Mouse (Mus musculus) layer of hippocampus, adult 9-11 months (tissue): ENCODE measurements around the gene Crlf3.
A peak's percentile ranks its signal among the peaks of the same experiment; 100 is the strongest.
"Not testable (repeated sequence)": the region's sequence is repeated elsewhere in the genome, so short reads cannot be mapped to it uniquely, and the experiment has no call there.

Experiments used
- DNase-seq: peaks from one replicate; pipeline ENCODE4 v3.0.0; 2022

Crlf3 gene

DNA sequence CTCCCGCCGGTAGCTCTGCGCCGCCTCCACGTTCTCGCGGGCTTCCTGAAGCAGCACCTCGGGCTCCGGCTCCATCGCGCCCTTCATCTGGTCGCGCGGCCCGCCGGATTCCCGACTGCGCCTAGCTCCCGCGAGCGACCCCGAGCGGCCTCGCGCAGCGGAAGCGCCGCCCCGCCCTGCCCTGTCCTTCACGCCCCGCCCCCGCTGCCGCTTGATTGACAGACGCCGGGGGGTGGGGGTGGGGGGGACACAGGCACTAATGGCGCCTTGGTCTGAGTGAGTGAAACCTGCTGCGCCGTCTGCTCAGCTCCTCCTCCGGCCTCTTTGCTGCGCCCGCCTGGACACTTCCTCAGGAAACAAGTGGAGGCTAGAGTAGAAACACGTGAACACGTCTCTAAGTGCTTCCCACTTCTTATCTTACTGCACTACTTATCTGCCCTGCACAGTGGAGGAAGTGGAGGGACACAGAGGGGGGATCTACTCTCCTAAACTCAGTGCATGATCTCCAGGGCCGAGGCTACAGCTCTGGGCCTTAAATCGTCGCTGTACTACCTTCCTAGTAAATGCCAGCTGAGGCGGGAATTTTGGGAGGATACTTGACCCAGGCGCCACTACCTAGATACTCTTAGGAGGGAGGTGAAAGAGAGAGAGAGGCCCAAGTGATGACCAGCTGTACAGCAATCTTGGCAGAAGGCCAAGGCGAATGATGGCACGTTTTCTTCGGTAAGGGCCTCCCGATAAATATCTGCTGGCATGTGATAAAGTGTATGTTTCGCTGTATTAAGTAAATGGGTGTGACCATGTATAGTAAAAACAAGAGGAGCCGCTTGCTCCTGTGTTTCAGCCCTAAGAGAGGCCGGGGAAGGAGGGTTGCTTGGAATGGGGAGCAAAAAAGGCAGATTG is at the start of gene Crlf3:
Gene Crlf3 (minus strand): TSS at position 166 of the 903 bp plus-strand sequence.
- peak; percentile 95 for DNase-seq

DNA sequence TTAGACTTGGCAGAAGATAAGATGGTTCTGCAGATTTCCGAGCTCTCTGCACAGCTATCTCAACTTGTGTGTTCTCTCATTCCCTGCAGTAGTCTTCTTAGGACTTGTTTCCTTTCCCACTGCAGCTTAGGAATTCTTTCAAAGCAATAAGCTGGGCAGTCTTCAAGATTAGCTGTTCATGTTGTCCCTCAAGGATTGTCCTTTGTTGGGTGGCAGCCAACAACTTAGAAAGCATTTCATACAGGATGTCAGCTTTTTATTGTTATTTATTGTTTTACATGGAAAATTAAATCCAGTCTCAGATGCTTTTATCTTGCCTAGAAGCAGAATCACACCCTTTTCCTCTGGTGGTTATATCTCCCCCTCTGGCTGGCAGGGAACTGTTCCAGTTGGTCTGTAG is 35.6 kb upstream of the Crlf3 start:
- no peak for DNase-seq

DNA sequence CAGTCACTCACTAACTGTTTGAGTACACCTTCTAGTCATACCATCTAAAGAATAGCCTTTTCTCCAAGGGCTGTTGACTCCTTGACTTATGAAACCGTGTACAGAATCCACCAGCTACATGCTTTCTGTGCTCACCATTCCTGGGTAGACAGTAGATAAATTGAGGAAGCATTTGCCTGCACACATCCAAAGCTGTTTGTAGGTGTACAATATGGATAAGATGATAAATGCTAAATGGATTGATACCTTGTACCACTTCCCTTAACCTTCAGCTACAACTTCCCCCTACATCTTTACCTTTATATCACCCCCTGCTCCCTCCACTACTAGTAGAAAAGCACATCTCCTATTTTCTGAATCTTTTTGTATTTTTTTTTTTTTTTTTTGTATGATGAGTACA is 23.6 kb upstream of the Crlf3 start:
- DNase-seq: no peak

DNA sequence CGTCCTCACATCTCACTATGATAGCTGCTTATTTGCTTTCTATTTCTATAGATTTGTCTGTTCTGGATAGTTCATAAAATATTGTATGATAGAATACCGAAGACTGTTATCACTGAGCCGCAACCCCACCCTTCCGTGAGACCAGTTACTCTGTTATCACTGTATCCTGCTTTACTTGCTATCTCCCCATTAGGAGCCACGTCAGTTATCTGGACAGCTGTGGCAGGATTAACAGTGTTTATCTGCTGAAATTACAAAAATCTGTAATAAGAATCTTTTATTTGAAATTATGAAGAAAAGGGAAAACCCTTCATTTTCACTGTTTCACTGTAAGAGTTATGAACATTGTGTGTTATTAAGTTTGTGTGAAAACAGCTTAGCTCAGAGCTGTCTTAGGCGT is 20.5 kb upstream of the Crlf3 start:
- no peak for DNase-seq

DNA sequence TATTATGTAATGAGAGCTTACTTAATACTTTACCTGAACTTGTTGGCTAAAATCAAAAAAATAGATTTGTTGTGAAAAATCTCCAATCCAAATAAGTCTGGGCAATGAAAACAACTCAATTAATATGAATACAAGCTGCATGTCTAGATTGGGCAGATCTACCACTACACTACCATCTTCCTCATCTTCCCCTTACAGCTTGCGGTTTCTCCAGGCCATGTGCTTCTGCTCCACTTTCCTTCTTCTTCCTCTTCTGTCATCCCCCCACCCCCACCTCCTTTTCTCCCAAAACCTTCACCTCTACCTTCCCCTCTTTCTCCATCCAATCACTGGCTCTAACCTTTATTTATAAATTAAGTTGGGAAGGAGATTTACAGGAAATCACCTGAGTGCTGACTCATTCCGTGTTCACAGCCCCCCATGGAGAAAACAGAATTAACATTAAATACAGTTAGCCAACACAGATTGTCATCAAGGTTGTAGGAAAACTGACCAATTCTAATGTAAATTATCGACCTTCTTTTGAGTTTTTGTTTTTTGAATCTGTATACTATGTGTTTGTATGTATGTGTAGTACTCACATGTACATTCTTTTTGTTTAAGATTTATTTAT is 17.8 kb upstream of the Crlf3 start:
- DNase-seq: no peak

DNA sequence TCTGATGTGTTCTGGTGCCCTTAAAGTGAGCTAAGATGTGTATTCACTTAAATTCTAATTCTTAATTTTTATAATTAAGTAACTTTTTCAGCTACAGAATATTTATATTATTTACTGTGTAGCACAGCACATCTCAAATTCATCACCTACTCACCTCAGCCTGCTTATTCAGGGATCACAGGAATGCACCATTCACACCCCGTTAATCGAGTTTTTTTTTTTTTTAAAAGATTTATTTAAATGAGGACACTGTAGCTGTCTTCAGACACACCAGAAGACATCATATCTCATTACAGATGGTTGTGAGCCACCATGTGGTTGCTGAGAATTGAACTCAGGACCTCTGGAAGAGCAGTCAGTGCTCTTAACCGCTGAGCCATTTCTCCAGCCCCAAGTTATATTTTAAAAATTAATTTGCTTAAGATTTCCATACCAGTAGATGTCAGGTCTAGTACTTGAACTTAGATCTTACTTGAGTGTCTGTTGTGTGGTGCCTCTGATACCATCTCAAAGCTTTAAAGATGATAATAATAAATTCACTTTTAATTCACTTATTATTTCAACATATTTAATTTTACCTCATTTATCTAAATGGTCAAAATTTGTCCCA is 9.9 kb upstream of the Crlf3 start:
- DNase-seq: no peak

DNA sequence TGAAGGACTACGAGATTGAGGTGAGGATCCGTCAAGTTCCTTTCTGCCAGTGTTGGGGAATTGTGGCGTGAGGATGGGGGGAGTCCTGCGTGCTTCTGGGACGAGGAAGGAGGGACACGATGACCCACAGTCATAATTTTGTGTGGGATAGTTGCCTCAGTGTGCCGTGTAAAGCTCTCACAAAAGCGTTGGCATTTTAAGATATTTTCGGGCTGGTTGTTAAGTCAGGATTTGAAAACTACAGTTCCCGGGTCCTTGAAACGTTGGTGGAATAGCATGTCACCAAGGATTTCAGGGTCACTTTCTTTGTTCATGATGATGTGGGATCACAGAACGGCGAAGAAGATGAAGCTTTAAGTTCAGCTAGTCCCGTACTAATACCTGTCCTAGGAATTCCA is 9.0 kb upstream of the Crlf3 start:
- no peak for DNase-seq

DNA sequence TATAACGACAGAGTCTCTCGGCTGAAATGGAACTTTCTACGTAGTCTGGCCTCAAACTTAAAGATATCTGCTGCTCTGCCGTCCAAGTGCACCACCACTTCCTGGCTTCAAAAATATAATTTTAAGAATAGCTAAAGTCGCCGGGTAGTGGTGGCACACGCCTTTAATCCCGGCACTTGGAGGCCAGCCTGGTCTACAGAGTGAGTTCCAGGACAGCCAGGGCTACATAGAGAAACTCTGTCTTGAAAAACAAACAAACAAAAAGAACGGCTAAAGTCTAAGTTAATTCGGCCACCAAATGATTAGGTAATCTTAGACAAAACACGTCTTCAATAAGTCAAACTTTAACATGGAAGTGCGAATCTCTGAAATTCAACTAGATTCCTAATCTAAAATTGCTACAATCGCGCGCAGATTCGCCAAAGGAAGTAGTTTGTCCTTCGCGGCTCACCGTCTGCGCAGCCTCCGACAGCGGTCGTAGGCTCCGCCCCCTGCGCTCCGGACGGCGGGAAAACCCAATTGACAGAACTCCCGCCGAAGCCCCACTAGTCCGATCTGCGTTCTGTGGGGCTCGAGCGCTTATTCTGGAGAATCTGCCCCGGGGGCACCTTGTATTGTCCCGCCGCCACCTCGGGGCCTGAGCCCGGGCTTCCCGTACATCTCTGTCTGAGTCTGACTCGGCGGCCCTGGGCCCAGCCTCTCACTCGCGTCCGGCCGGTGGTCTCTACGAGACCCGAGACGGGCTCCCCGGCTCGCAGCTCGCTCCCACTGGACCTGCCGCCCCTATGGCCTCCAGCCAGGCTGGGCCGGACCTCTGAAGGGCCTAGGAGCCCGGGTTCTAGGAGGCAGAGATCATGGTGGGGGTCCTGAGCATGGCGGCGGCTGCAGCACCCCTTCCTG is 8.4 kb upstream of the Crlf3 start, which contains the start of gene Atad5:
Gene Atad5 (plus strand): TSS at position 484 of the 900 bp plus-strand sequence.
- peak; percentile 76 for DNase-seq

DNA sequence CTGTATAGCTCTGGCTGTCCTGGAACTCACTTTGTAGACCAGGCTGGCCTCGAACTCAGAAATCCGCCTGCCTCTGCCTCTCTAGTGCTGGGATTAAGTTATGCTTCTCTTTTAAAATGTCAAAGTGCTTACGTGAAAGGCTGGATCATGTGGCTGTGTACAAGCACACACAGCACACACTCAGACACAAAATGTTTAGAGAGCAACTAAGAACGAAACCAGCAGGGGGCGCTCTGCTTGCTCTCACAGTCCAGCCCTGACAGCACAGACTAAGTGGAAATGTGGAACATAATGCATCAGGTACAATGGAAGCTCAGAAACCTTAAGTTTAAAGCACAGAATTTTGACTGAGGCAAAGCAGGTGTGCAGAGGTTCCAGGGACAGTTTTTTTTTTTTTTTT is 6.1 kb upstream of the Crlf3 start:
- peak; percentile 86 for DNase-seq

DNA sequence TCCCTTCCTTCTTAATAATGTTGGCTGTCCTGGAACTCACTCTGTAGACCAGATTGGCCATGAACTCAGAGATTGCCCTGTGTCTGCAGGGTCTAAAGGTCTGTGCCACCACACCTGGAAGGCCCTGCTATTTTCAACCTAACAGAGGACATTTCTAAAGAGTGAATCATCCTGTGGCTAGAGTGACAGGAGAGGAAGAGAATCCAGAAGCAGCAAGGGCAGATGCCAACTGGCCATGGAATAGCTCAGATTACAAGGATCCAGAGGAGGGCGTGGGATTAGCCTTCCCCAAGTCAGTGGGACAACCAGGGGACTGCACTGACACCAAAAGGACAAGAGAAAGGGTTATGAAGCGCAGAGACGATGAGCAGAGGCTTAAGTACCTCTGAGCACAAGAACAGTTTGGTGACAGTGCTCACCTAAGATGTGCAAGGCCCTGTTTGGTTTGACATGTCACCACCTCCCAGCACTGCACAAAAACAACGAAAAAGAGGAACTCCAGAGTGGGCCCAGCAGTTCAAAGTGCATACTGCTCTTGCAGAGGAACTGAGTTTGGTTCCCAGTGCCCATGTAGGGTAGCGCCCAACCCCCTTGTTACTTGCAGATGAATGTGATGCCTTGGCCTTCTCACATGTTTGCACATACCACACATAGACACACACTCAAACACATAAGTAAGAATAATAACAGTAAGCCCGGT is 4.7 kb upstream of the Crlf3 start:
- DNase-seq: no peak

DNA sequence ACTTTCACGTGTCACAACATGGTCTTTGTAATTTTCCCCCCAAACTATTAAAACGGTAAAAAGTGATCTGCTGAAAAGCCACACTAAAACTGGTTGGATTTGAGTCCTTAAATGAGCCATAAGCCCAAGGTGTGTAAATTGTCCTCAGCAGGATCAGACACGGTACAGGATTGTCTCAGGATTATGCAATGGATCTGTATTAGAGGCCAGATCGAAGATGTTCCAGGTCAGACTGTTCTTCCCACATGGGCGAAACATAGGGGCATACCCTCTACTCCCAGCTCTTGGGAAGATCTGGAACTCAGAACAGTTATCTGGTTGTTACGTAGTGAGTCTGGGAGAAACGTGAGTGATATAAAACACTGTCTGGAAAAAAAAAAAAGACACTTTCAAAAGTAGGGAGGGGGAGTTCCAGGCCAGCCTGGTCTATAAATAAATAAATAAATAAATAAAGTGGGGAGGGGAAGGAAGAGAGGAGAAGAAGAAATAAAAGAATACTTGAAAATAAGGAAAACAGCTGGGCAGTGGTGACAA is 1.1 kb upstream of the Crlf3 start:
- no peak for DNase-seq

DNA sequence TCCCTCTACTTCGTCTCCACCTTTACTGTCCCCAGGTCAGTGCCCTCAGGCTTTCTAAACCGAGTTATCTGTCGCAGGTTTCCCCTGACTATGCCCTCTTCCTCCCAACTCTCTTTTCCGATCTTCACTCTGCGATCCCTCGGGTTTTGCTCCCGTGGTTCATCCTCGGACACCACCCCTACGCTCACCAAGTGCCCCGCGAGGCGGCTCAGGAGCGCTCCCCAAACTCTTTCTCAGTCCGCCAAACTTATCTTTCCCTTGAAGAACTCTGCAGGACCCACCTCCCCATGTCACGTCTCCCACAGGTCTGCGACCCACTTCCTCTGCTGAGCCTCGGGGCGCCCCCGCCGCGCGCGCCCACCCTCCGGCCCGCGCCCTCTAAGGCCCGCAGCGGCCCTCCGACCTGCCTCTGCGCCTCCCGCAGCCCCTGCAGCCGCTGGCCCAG is 388 bp downstream of the Crlf3 start:
- DNase-seq: no peak

DNA sequence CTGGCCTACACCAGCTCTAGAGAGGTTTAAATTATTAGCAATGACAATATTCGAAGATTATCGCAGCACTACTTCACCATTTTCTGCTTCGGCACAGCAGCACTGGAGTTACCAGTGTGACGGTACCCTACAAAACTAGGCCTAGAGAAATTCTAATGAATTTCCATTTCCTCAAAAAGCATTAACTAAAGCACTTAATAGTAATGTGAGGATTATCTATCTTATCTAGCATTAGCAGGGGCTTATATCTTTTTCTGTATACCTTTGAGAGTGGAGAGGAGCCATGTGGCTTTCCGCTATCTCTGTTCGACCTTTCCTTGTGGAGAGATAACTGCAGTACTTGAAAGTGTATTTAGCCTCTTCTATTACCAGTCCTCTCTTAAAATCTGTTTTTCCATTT is 1.0 kb downstream of the Crlf3 start:
- DNase-seq: no peak

DNA sequence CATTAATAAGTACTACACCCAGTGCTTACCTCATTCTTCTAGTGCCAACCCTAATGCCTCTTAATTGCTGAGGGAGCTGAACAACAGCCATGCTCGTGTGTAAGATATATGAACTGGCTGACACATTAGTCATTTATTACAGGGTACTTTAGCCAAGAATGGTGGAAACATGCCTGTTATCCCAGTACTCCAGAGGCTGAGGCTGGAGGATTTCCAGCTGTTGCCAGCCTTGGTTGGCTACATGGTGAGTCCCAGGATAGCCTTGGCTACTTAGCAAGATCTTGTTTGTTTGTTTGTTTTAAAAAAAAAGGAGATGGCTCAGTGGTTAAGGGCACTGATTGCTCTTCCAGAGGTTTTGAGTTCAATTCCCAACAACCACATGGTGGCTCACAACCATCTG is 2.0 kb downstream of the Crlf3 start:
- no peak for DNase-seq

DNA sequence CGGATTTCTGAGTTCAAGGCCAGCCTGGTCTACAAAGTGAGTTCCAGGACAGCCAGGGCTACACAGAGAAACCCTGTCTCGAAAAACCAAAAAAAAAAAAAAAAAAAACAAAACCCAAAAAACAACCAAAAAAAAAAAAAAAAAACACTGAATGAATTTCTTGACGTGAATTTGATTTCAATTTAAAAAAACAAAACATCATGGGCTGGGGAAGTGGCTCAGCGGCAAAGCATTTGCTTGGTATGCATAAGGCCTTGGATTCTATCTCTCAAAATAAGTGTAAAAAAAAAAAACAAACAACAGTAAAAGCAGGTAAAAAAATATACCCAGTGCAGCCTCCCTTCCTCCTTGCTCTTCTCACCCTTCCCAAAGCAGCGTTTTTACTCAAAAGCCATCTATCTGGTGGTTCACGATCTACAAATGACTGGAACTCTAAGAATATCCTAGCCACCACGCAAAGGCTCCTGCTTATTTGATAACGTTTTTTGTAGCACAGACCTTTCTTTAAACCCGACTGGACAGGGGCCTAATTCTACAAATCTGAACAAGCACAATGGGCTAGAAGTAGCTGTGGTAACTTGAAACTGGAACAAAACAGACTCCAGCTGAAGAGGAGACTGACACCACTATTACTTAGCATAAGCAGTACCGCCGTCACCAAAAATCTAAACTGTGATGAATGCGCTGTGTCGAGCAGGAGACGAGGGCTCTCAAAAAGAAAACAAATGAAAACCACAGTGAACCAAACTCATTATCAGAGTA is 2.8 kb downstream of the Crlf3 start:
- no peak for DNase-seq

DNA sequence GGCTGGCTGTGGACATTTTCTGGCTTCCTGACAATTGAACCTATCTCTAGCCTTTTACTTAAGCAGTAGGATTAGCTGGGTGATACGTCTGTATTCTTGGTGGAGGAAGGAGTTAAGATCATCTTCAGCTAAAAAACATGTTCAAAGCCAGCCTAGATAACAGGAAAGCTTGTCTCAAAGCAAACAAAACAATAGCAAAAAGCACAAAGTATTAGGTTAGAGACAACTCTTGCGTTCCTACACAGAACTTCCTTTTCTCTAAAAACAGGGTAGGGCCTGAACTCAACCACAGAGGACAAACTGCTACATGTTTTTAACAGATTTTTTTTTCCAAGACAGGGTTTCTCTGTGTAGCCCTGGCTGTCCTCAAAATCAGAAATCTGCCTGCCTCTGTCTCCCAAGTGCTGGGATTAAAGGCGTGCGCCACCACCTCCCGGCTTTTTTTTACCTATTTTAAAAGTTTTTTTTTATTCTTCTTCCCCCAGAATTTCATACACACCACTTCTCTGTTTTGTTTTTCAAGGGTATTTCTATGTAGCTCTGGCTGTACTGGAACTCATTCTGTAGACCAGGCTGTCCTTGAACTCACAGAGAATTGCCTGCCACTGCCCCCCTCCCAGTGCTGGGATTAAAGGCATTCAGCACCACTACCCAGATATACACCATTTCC is 5.0 kb downstream of the Crlf3 start:
- no peak for DNase-seq

DNA sequence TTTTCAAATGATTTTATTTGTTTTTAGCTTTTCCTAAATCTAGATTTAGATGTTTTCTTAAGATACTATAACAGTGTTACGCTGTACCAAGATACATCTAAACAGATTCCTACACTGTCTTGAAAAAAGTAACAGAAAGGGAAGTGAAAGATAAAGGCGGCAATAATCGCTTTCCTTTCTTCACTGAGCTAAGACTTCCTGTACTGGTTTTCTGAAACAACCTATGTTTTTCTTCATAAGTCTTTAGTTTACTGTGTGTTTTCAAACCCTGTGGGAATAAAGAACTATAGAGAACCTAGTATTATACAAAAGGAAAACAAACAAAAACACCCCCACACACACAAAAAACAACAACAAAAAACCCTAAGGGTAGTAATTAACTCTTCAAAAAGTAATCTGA is 8.4 kb downstream of the Crlf3 start:
- DNase-seq: no peak

DNA sequence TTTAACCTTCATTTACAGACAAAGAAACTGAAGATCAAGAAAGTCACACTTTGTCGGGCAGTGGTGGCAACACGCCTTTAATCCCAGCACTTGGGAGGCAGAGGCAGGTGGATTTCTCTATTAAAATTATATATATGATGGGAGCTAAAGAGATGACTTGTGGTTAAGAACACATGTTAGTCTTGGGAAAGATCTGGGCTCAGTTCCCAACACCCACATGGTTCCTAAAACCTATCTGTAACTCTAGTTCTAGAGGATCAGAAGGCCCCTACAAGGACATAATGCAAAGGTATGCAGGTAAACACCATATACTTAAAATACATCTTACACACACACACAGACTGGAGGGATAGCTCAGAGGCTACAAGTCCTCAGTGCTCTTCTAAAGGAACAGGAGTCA is 9.8 kb downstream of the Crlf3 start:
- DNase-seq: no peak

DNA sequence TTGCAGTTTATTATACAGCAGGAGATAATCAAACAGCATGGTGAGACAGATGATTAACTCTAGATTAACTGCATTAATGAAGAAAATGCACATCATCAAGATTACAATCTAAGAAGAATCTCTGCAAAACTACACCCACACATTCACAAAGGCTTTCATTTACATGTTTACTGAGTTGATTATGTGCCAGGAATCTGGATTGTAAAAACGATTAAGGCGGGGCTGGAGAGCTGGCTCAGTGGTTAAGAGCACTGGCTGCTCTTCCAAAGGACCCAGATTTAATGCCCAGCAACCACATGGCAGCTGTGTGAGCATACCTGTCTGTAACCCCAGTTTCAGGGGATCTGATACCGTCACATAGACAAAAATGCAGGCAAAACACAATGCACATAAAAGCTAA is 11.0 kb downstream of the Crlf3 start:
- no peak for DNase-seq

DNA sequence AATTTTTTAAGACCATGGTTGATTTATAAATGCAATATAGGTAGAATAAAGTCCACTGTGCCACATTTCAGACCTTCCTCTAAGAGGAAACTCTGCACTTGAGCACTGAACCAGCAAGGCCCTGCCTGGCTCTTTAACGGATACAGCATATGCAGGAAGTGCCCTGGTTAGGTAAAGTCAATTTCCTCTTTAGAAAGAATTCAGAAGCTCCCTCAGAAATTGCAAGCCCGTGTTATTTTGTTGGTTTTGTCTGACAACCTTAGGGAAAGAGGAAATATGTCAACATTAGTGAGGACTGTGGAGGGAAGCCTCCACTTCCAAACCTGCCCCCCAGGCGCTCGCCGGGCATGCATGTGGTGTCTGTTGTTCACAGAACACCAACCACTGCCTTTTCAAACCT is 13.2 kb downstream of the Crlf3 start:
- no peak for DNase-seq

DNA sequence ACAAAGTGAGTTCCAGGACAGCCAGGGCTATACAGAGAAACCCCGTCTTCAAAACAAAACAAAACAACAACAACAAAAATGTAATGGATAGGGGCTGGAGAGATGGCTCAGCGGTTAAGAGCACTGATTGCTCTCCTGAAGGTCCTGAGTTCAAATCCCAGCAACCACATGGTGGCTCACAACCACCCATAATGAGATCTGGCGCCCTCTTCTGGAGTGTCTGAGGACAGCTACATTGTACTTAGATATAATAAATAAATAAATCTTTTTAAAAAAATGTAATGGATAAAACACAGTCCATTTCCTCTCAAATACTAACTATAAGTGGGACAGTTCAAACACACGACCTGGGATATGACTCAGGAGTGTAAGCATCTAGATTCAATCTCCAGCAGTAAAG is 14.4 kb downstream of the Crlf3 start:
- not testable (repeated sequence) for DNase-seq
